Mouse (Mus musculus): ENCODE data around the gene Nek11. TPM values are rescaled to one million over a fixed set of nuclear protein-coding genes. Genes with fewer than 3 reads are reported as not detected.
"Not testable (repeated sequence)": the region's sequence is repeated elsewhere in the genome, so short reads cannot be mapped to it uniquely, and the experiment has no call there.

Gene Nek11
- polyA plus RNA-seq, 1 experiment from 2014 or later = 0.50 TPM

DNA sequence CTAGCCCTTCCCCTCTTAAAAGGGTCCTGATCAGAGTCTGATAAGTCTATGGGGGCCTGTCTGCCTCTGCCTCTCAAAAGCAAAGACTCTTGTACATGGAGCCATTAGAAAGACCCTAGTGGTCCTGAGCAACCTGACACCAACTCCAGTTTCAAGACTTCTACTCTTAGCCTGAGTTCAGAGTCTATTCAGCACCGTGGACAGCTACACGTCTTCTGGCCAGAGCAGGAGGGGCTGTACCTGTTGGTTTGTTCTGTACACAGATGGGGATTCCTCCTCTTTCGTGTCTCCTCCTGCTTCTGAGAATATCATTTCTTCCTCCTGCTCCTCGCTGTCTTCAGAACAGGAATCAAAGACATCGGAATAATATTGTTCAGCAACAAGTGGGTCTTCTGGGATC lies 151.3 kb downstream of the Nek11 start:
- no peaks in the 10 kb centered on the region for H3K36me3 ChIP-seq (replicated peaks)
- no peaks in the 10 kb centered on the region for H3K4me1 ChIP-seq
- WGBS = 39% methylated on average over 5 of the region's 5 CpGs
- no peak overlapping the region for H3K27ac ChIP-seq
- DNase-seq (ENCODE audit: extremely low spot score, low spot score) = peak; percentile 22
- no peaks in the 10 kb centered on the region for H3K27me3 ChIP-seq (ENCODE audit: poor library complexity, severe bottlenecking)
- H3K9me3 ChIP-seq = peaks cover 4% of the 10 kb centered on the region; the same call in 1 of the 2 replicates
- H3K4me3 ChIP-seq = no peak overlapping the region

DNA sequence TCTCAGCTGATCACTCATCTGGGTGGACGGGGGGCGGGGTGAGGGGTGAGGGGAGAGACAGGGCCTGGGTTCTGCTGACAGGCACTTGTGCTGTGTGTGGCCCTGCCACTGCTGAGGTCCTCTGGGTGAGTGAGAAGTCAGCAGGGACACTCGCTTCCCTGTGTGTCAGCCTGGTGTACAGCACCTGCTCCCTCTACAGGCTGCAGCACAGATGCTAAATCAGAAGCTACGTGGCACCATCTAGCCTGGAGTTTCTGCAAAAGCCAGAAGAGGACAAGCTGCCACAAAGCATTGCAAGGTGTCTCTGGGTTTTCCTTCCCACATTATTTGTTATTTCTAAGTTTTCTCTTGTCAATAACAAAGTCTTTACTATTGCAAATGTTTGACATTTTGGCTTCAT lies 180.9 kb downstream of the Nek11 start:
- H3K27ac ChIP-seq = no peak overlapping the region
- H3K4me1 ChIP-seq = no peaks in the 10 kb centered on the region
- no peaks in the 10 kb centered on the region for H3K9me3 ChIP-seq
- DNase-seq (ENCODE audit: extremely low spot score, low spot score) = no peak
- no peak overlapping the region for H3K4me3 ChIP-seq
- no peaks in the 10 kb centered on the region for H3K36me3 ChIP-seq (replicated peaks)
- 60% methylated on average over 4 of the region's 4 CpGs for WGBS
- H3K27me3 ChIP-seq (ENCODE audit: poor library complexity, severe bottlenecking) = no peaks in the 10 kb centered on the region

DNA sequence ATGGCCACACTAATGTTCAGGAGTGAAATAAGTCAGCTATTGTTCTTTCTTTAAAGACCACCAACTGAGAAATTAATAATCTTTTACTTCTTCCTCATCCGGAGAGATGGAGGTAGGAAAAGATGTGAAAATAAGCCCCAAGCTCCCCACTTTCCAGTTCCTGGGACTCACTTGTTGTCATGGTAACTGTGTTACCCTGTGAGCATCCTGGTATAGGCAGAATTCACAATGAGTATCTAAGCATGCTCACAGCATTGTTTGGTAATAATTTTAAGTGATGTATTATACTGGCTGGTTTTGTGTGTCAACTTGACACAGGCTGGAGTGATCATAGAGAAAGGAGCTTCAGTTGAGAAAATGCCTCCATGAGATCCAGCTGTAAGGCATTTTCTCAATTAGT lies 195.0 kb downstream of the Nek11 start:
- 44% methylated on average over 1 of the region's 1 CpGs for WGBS
- no peaks in the 10 kb centered on the region for H3K27me3 ChIP-seq (ENCODE audit: poor library complexity, severe bottlenecking)
- H3K9me3 ChIP-seq = no peaks in the 10 kb centered on the region
- no peaks in the 10 kb centered on the region for H3K36me3 ChIP-seq (replicated peaks)
- H3K4me3 ChIP-seq = no peak overlapping the region
- H3K4me1 ChIP-seq = 0 out of 2 replicates have a peak, but pooled peaks cover 3% of the 10 kb centered on the region
- no peak overlapping the region for H3K27ac ChIP-seq
- no peak for DNase-seq (ENCODE audit: extremely low spot score, low spot score)

DNA sequence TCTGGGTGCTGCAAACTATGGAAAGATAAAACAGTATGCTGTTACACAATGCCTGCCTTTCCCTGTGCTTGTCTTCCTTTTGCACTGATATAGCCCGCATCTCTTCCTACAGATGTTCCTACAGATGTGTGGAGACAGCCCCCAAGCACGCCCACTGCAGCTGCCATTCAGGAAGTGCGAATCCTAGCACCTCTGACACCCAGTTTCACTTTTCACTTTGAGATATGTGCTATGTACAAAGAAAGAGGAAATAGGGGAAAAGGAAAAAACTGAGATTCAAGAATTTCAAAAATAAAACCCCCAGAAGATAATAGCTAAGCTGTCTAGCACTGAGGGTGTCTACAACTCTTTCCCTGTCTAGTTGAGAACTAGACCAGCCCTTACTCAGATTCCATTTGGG lies 208.6 kb downstream of the Nek11 start:
- no peaks in the 10 kb centered on the region for H3K27me3 ChIP-seq (ENCODE audit: poor library complexity, severe bottlenecking)
- DNase-seq (ENCODE audit: extremely low spot score, low spot score) = no peak
- no peaks in the 10 kb centered on the region for H3K9me3 ChIP-seq
- H3K36me3 ChIP-seq (replicated peaks) = no peaks in the 10 kb centered on the region
- no peak overlapping the region for H3K4me3 ChIP-seq
- H3K27ac ChIP-seq = no peak overlapping the region
- no peaks in the 10 kb centered on the region for H3K4me1 ChIP-seq
- 94% methylated on average over 3 of the region's 3 CpGs for WGBS

DNA sequence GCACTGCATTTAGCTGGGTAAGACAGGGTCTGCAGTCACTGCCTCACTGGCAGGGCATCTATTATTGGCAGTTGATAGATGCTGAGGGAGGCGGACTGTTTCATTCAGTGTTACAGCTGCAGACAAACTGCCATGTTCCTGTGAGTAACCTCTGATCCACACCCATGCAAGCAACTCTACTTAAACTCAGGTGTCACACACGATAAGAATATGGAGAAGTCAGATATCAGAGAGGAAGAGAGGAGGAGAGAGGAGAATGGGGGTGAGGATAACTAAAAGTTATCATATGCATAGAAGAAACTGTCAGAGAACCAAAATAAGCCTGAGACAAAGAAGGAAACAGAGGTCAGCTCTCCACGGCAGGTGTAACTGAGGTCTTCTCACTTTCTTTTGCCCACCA lies 212.9 kb downstream of the Nek11 start:
- WGBS = 87% methylated on average over 3 of the region's 3 CpGs
- Histone ChIP-seq H3K27ac (no peak overlapping the region), H3K36me3 (replicated peaks) (no peaks in the 10 kb centered on the region), H3K9me3 (no peaks in the 10 kb centered on the region), H3K4me1 (no peaks in the 10 kb centered on the region), H3K4me3 (no peak overlapping the region), H3K27me3 (ENCODE audit: poor library complexity, severe bottlenecking) (no peaks in the 10 kb centered on the region)
- no peak for DNase-seq (ENCODE audit: extremely low spot score, low spot score)

DNA sequence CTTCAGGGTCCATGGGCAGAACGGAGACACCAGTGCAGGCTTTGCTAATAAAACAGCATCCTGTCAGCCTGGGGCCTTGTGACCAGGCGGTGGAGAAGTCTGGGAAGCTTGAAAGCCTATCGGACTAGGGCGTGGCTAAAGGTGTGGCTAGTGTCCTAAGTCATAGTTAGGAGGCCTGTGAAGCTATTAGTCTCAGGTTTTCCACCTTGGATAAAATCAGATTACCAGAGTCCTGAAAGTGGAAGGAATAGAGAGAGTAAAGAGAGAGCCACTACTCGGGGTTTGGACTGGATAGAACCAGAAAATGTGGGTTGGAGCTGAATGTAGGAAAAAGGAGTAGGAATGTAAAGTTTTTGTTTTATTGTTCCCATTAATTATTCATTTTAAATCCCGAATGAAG lies 250.3 kb downstream of the Nek11 start, which contains the start of gene 1700080E11Rik:
Gene 1700080E11Rik, minus strand, starts transcription at position 101 of the 400 bp plus-strand sequence.
- no peak within 1 kb of the TSS for H3K27ac ChIP-seq
- no peaks in the 10 kb centered on the region for H3K27me3 ChIP-seq (ENCODE audit: poor library complexity, severe bottlenecking)
- WGBS = 91% methylated on average over 6 of the region's 6 CpGs
- no peak within 1 kb of the TSS for H3K4me3 ChIP-seq
- no peaks in the 10 kb centered on the region for H3K36me3 ChIP-seq (replicated peaks)
- no peaks in the 10 kb centered on the region for H3K9me3 ChIP-seq
- DNase-seq (ENCODE audit: extremely low spot score, low spot score) = no peak
- H3K4me1 ChIP-seq = no peaks in the 10 kb centered on the region

DNA sequence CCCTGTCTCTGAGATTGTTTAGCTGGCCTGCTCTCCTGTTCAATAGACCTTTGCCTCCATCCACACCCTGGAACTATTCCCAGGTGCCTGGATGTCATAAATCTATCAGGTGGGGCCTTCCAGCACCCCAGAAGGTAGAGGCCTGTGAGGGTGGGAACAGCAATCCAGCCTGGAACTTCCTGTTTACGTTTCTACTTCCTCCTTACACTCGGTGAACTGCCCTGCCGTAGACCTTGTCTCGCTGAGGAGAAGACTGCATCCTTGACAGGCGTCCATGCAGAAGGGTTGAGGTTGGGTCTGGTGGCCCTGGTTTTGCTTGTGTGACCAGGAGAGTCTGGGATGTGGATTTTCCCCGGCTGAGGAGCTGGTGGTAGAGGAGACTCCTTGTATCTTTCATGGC lies 256.1 kb downstream of the Nek11 start:
- no peaks in the 10 kb centered on the region for H3K9me3 ChIP-seq
- no peaks in the 10 kb centered on the region for H3K27me3 ChIP-seq (ENCODE audit: poor library complexity, severe bottlenecking)
- no peak for DNase-seq (ENCODE audit: extremely low spot score, low spot score)
- H3K36me3 ChIP-seq (replicated peaks) = no peaks in the 10 kb centered on the region
- H3K27ac ChIP-seq = no peak overlapping the region
- no peak overlapping the region for H3K4me3 ChIP-seq
- no peaks in the 10 kb centered on the region for H3K4me1 ChIP-seq
- 86% methylated on average over 6 of the region's 6 CpGs for WGBS

DNA sequence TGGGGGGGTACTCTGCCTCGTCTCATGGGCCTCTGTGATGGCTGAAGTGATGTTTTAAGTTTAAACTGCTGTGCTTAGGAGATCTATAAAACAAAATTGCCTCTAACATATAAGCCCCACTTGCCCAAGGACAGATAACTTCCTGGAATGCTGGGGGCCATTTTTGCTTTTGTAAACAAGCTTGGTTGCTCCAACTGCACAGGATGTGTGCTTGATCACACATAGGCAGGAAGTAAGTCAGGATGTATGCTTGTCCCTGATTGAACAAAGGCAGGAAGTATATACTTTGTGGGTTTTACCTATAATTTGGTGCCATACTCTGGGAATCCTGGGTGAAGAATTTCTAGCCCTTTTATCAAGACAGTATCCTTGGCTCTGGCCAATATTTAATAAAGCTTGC lies 258.9 kb downstream of the Nek11 start:
- WGBS = 43% methylated on average over 1 of the region's 1 CpGs
- DNase-seq (ENCODE audit: extremely low spot score, low spot score) = no peak

DNA sequence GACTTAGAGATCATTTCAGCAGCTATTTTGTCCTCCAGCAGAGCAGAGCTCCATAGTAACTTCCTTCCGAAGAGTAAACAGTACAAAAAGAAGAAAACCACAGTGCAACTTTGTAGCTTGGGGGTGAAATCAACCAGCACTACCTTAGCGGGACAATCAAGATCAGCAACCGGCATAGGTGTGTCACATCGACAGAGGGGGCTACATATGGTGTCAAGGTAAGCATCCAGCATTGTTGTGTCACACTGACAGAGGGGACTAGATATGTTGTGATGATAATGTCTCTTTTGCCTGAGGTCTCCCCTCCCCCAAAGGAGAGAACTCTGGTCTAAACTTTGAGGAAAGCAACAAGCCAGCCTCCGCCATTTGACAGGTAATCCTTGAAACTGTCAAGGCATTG lies 260.8 kb downstream of the Nek11 start:
- no peaks in the 10 kb centered on the region for H3K9me3 ChIP-seq
- no peak overlapping the region for H3K27ac ChIP-seq
- 90% methylated on average over 5 of the region's 5 CpGs for WGBS
- DNase-seq (ENCODE audit: extremely low spot score, low spot score) = peak; percentile 7
- H3K36me3 ChIP-seq (replicated peaks) = no peaks in the 10 kb centered on the region
- no peak overlapping the region for H3K4me3 ChIP-seq
- peaks cover 13% of the 10 kb centered on the region for H3K4me1 ChIP-seq
- peaks cover 7% of the 10 kb centered on the region for H3K27me3 ChIP-seq (ENCODE audit: poor library complexity, severe bottlenecking)

More for the DNA sequence above, 258.9 kb downstream of the Nek11 start:
- H3K9me3 ChIP-seq = no peaks in the 10 kb centered on the region
- H3K36me3 ChIP-seq (replicated peaks) = no peaks in the 10 kb centered on the region
- peaks cover 6% of the 10 kb centered on the region for H3K4me1 ChIP-seq
- H3K4me3 ChIP-seq = no peak overlapping the region
- no peak overlapping the region for H3K27ac ChIP-seq
- no peaks in the 10 kb centered on the region for H3K27me3 ChIP-seq (ENCODE audit: poor library complexity, severe bottlenecking)

DNA sequence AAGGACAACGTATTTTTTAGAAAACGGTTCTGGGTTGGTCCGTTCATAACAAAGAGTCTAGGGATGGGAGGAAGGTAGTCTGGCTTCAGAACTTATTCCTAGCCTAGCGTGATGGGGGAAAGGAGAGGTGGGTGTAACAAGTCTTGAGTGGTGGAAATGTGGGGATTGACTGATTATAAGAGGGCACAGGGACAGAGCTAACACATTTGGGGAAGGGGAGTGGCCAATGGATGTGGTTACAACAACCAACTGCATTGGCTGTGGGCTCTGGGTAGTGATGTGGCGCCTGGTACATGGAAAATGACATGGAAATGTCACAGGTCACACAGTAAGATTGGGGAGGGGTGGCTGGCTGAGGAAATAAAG lies 263.3 kb downstream of the Nek11 start:
- no peak for DNase-seq (ENCODE audit: extremely low spot score, low spot score)
- H3K9me3 ChIP-seq = no peaks in the 10 kb centered on the region
- no peaks in the 10 kb centered on the region for H3K36me3 ChIP-seq (replicated peaks)
- H3K27me3 ChIP-seq (ENCODE audit: poor library complexity, severe bottlenecking) = peaks cover 7% of the 10 kb centered on the region
- 23% methylated on average over 5 of the region's 5 CpGs for WGBS
- peaks cover 13% of the 10 kb centered on the region for H3K4me1 ChIP-seq
- peak overlapping the region; percentile 90 for H3K27ac ChIP-seq
- peak overlapping the region; percentile 72 for H3K4me3 ChIP-seq

DNA sequence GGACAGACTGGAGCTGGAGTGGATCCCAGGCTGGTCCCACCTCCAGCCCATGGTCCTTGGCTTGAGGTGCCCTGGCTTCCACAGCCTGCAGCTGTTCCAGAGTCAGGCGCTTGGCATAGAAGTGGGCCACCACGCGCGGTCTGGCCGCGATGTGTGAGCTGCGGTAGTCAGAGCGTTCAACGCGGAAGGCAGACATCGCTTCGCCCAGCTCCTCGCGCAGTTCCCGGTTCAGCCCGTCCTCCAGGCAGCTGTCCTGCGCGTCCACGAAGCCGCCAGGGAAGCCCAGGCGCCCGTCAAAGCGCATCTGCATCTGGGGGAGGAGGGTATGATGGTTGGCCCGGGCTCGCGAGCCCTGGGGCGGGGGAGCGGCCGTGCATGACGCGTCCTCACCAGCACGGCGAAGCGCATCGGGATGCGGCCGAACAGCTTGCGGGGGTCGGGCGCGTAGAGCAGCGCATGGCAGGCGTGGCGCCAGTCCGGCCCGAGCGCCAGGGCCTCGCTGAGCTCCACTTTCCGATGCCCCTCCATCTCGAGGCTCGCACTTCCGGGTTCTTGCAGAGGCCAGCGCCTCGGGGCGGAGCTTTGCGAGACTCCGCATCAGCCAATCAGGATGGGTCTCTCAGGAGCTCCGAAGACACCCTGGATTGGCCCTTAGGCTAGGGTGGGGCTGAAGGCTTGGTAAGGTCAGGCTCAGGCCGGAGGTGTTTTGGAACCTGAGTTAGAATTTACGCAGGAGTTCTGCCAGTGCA lies 263.9 kb downstream of the Nek11 start, which contains the start of gene Nudt16:
Gene Nudt16, minus strand, starts transcription at position 572 of the 749 bp plus-strand sequence.
- DNase-seq (ENCODE audit: extremely low spot score, low spot score) = peak; percentile 90
- peaks cover 13% of the 10 kb centered on the region for H3K4me1 ChIP-seq
- no peaks in the 10 kb centered on the region for H3K36me3 ChIP-seq (replicated peaks)
- H3K4me3 ChIP-seq = peak within 1 kb of the TSS; percentile 72
- peaks cover 7% of the 10 kb centered on the region for H3K27me3 ChIP-seq (ENCODE audit: poor library complexity, severe bottlenecking)
- under 1% methylated on average over 60 of the region's 60 CpGs for WGBS
- peak within 1 kb of the TSS; percentile 90 for H3K27ac ChIP-seq
- no peaks in the 10 kb centered on the region for H3K9me3 ChIP-seq

DNA sequence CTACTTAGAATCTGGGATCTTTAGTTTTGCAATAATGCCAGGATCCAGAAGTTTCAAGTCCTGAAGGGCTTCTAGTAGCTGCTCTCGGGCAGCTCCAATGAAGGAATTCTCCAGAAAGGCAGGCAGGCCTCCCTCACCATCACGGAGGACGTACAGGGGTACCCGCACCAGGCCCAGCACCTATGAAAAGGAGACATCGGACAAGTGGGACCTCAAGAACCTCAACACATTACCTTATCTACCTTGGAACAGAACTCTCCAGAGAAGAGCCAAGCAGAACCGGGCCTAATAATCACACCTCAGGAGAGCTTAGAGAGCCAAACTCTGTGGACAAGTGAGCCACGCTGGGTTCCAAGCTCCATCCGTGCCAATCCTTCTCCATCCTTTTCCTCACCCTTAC lies 265.0 kb downstream of the Nek11 start:
- H3K4me3 ChIP-seq = no peak overlapping the region
- peaks cover 13% of the 10 kb centered on the region for H3K4me1 ChIP-seq
- no peak for DNase-seq (ENCODE audit: extremely low spot score, low spot score)
- H3K9me3 ChIP-seq = no peaks in the 10 kb centered on the region
- H3K36me3 ChIP-seq (replicated peaks) = no peaks in the 10 kb centered on the region
- 94% methylated on average over 8 of the region's 8 CpGs for WGBS
- H3K27ac ChIP-seq = no peak overlapping the region
- H3K27me3 ChIP-seq (ENCODE audit: poor library complexity, severe bottlenecking) = peaks cover 7% of the 10 kb centered on the region

DNA sequence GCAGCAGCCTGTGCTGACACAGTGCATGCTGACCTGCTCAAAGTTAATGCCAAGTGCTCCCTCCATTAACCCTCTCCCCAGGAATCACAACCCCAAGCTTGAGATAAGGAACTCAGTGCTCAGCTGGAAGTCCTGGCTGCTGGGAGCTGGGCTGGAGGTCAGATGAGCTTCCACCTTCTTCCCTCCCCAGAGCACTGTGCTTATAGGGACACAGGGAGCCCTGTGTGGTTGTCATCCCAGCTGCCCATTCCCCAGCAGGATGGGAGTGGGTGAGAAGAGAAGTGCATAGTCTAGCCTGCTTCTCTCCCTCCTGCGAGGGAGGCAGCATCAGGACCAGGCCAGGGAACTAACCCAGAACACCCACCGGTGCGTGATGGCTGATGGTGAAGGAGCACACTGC lies 270.1 kb downstream of the Nek11 start:
- H3K27me3 ChIP-seq (ENCODE audit: poor library complexity, severe bottlenecking); H3K4me1 ChIP-seq; H3K9me3 ChIP-seq; DNase-seq (ENCODE audit: extremely low spot score, low spot score); H3K4me3 ChIP-seq; H3K36me3 ChIP-seq (replicated peaks); H3K27ac ChIP-seq: not testable (repeated sequence)
- 85% methylated on average over 3 of the region's 3 CpGs for WGBS

Measured in forebrain, embryonic 10.5 days (tissue).